Mouse (Mus musculus) E14TG2a.4 (cell line): Measurements from ENCODE around the gene Slc46a1.

ENCODE experiments used
- CTCF ChIP-seq: conservative IDR thresholded peaks from 2 replicates; pipeline ENCODE4 v1.5.1; 2014; ENCODE audit warnings: low read length
- NANOG ChIP-seq: IDR thresholded peaks from 2 replicates; pipeline ENCODE4 v1.6.1; 2014; ENCODE audit warnings: borderline replicate concordance, low read length, mixed read lengths
- POU5F1 ChIP-seq: IDR thresholded peaks from 2 replicates; pipeline ENCODE4 v1.6.1; 2014; ENCODE audit warnings: low read length, borderline replicate concordance

DNA sequence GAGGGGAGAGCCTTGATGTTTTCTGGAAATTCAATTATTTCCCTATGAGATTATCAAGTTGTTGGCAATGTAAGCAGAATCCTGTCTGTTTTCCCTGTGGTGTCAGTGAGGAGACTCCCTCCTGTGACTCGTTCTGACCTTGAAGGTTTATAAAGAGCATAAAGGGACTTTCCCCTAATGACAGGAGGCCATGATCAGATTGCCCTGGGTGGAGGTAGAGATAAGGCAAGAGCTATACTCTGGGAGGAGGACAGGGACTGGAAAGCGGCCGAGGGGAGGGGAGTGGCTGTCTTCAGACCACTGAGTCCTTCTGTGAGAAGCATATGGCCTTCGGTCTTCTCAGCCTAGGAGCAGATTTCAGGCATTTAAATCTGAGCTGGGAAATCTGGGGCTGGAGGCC, 31.4 kb upstream of the Slc46a1 start:
- TF ChIP-seq CTCF (no peak), NANOG (no peak), POU5F1 (no peak)
